10 mouse cellular contexts compared by ENCODE assay signal in genomic region chr2:101978534-101979525, GRCm38 (mm10).
DNase-seq lines count a peak whose midpoint lies in the region; ATAC-seq and TF ChIP-seq lines count a peak whose summit lies in the region.
"Had no signal": no experiment of that assay in that cellular context is flagged by ENCODE, and none has a peak within 500 bp of the region (broad histone marks: within the 10 kb centered on the region; RNA-seq: fewer than 3 reads in every experiment).

No protein-coding gene starts in this region.

- peak overlapping the region; percentile 1; the same call in 1 of the 2 replicates for H3K9ac ChIP-seq in heart, embryonic 14.5 days (ENCODE audit: low read length)
- no peak overlapping the region for H3K9ac ChIP-seq in liver, postnatal 0 days (replicated peaks)

- H3K4me2 ChIP-seq in heart, embryonic 14.5 days (ENCODE audit: low read length): peak overlapping the region; percentile 17
- H3K4me2 ChIP-seq in liver, postnatal 0 days (ENCODE audit: low read depth, low read length): no peak overlapping the region

- no peak for ATAC-seq in heart, embryonic 14.5 days (ENCODE audit: insufficient number of reproducible peaks, insufficient read depth, low FRiP score, low read depth)
- no peak for ATAC-seq in liver, postnatal 0 days

- peak overlapping the region; percentile 43 to 48; a peak in 3 of 4 replicates for H3K27ac ChIP-seq in heart, embryonic 14.5 days (replicated peaks in 1 of 2; ENCODE audit: control insufficient read depth in 1 of 2, insufficient read depth in 1 of 2, low read depth in 2 of 2, low read length in 2 of 2)
- H3K27ac ChIP-seq in limb, embryonic 10.5 days: peak overlapping the region; percentile 77
- H3K27ac ChIP-seq in liver, postnatal 0 days (ENCODE audit: low read depth): no peak overlapping the region

- H3K4me1 ChIP-seq in heart, embryonic 14.5 days (ENCODE audit: control insufficient read depth in 2 of 2, insufficient read depth in 2 of 2, low read length in 2 of 2): peaks cover 22 to 30% of the 10 kb centered on the region in 2 experiments
- H3K4me1 ChIP-seq in limb, embryonic 10.5 days: peaks cover 44% of the 10 kb centered on the region
- H3K4me1 ChIP-seq in liver, postnatal 0 days (ENCODE audit: insufficient read depth): peaks cover 16% of the 10 kb centered on the region

- TF ChIP-seq CTCF in liver, postnatal 0 days (IDR thresholded peaks at IDR 0.05; ENCODE audit: low read depth): no peak

- 29% methylated on average over 21 of the region's 21 CpGs for WGBS in heart, embryonic 14.5 days
- WGBS in limb, embryonic 10.5 days: 30% methylated on average over 21 of the region's 21 CpGs
- 66% methylated on average over 21 of the region's 21 CpGs for WGBS in liver, postnatal 0 days (ENCODE audit: insufficient replicate concordance)

- H3K9me3 ChIP-seq in heart, embryonic 14.5 days (ENCODE audit: control insufficient read depth, low read length): no peaks in the 10 kb centered on the region
- H3K9me3 ChIP-seq in limb, embryonic 10.5 days (replicated peaks): no peaks in the 10 kb centered on the region
- no peaks in the 10 kb centered on the region for H3K9me3 ChIP-seq in liver, postnatal 0 days (ENCODE audit: low read length)

- no peaks in the 10 kb centered on the region for H3K36me3 ChIP-seq in heart, embryonic 14.5 days (ENCODE audit: control insufficient read depth, insufficient read depth, low read length)
- H3K36me3 ChIP-seq in limb, embryonic 10.5 days: no peaks in the 10 kb centered on the region
- H3K36me3 ChIP-seq in liver, postnatal 0 days (replicated peaks; ENCODE audit: insufficient read depth, low read length): no peaks in the 10 kb centered on the region

- H3K4me3 ChIP-seq in heart, embryonic 14.5 days (ENCODE audit: control insufficient read depth in 1 of 2, insufficient read depth in 1 of 2, low read depth in 1 of 2, low read length in 2 of 2): no peak overlapping the region
- H3K4me3 ChIP-seq in limb, embryonic 10.5 days: no peak overlapping the region
- H3K4me3 ChIP-seq in liver, postnatal 0 days (ENCODE audit: low read depth, low read length): no peak overlapping the region
- H3K4me3 ChIP-seq: erythroblast, embryonic 14.5 days had no signal

- DNase-seq in gastrocnemius, postnatal 10 days: peak; percentile 54
- no peak for DNase-seq in gastrocnemius, postnatal 36 days
- DNase-seq in CD4-positive, CD25-positive, alpha-beta regulatory T cell, adult 2 months (ENCODE audit: low read depth, low spot score): peak; percentile 78
- peak; percentile 64 to 78 for DNase-seq in cerebellum, postnatal 25 days
- no peak for DNase-seq in limb, embryonic 10.5 days (ENCODE audit: low spot score)
- peak; percentile 52 for DNase-seq in retina, postnatal 7 days (ENCODE audit: low read depth, low spot score)
- DNase-seq in liver, postnatal 0 days: no peak

- no peak for TF ChIP-seq EP300 in liver, postnatal 0 days (IDR thresholded peaks at IDR 0.05; ENCODE audit: low read depth)

- intact Hi-C loops in gastrocnemius, postnatal 36 days (cut with DNase I): no loop called here

- H3K27me3 ChIP-seq in heart, embryonic 14.5 days (ENCODE audit: control insufficient read depth, insufficient read depth, low read length): no peaks in the 10 kb centered on the region
- H3K27me3 ChIP-seq in limb, embryonic 10.5 days (ENCODE audit: low read depth, poor library complexity, severe bottlenecking): no peaks in the 10 kb centered on the region
- no peaks in the 10 kb centered on the region for H3K27me3 ChIP-seq in liver, postnatal 0 days (ENCODE audit: insufficient read depth, low read length)
- H3K27me3 ChIP-seq: CH12.LX had no signal

Comparison
In these comparisons a context has a peak if more than half of its experiments do, and no peak if none do; other contexts are left out.
1. DNase-seq: peak in gastrocnemius, postnatal 10 days (single experiment), CD4-positive, CD25-positive, alpha-beta regulatory T cell, adult 2 months (single experiment), cerebellum, postnatal 25 days (2 of 2) and retina, postnatal 7 days (single experiment); none in gastrocnemius, postnatal 36 days (0 of 2), limb, embryonic 10.5 days (single experiment) and liver, postnatal 0 days (single experiment).